Comparison of ENCODE assay signal across 8 mouse cellular contexts in the genomic region with DNA sequence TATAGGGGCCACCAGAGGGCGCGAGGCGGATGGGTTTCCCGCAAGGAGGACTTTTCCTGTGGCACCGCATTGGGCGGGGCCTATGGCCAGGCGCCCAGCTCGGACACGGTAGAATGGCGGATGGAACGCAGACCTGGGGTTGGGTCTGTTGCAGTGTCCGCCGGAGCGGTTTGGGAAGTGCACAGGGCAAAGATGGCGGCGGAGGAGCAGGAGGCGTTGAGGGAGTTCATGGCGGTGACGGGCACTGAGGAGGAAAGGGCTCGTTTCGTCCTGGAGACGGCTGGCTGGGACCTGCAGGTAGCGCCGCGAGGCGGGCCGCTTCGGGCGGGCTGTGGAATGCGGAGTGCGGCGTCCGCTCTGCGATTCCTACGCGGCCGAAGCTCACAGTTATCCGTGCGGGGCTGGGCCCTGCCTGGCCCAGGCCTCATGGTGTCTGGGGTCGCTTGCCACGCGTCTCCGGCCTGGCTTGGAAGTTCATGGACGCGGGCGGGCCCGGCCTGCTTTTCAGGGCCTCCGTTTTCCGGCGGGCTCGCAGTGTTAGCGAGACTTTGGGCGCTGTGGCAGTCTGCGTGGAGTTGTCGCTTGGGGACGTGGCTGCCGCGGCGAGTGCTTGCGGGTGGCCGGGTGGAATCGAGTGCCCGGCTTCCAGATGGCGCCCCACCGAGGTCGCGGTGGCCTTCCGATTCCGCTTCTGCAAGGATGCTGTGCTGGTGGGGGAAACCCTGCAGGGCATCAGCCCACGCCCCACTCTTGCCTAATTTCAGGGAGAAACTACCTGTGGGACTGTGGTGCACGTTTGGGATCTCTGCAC. TPM values are rescaled to one million over a fixed set of nuclear protein-coding genes. Genes with fewer than 3 reads are reported as not detected.
DNase-seq lines count a peak whose midpoint lies in the region; ATAC-seq lines count a peak whose summit lies in the region.
"Not testable (repeated sequence)": the region's sequence is repeated elsewhere in the genome, so short reads cannot be mapped to it uniquely, and the experiment has no call there.

No protein-coding gene starts in this region.

- peak overlapping the region; percentile 37 for H3K4me2 ChIP-seq in intestine, embryonic 14.5 days (ENCODE audit: low read length)

- H3K27me3 ChIP-seq in intestine, embryonic 14.5 days (replicated peaks; ENCODE audit: control insufficient read depth, insufficient read depth, low read length) = not testable (repeated sequence)

- intact Hi-C loops in left cerebral cortex, postnatal 14 days (cut with DNase I) = not testable (repeated sequence)

- not testable (repeated sequence) for H3K9me3 ChIP-seq in intestine, embryonic 14.5 days (ENCODE audit: control insufficient read depth, low read length)

- peak; percentile 100 for ATAC-seq in intestine, embryonic 14.5 days (replicated peaks; ENCODE audit: low FRiP score, low TSS enrichment, low read depth)

- H3K9ac ChIP-seq in intestine, embryonic 14.5 days (ENCODE audit: low read length) = peak overlapping the region; percentile 90

- DNase-seq in adrenal gland, adult 18-20 months (ENCODE audit: low spot score in 2 of 2) = peak; percentile 98 to 100
- DNase-seq in embryo, embryonic 11 days = peak; percentile 95
- peak; percentile 97 for DNase-seq in gastrocnemius, postnatal 25 days
- DNase-seq in intestine, embryonic 14.5 days (ENCODE audit: low spot score) = peak; percentile 97
- peak; percentile 100 for DNase-seq in left cerebral cortex, postnatal 14 days (ENCODE audit: low spot score in 2 of 2)
- peak; percentile 99 for DNase-seq in mesoderm, embryonic 11.5 days (ENCODE audit: low read depth, low spot score)
- peak; percentile 99 for DNase-seq in right cerebral cortex, postnatal 36 days (ENCODE audit: low spot score in 2 of 2)
- DNase-seq in yolk sac, embryonic 10.5 days (ENCODE audit: low spot score) = peak; percentile 96

- H3K36me3 ChIP-seq in intestine, embryonic 14.5 days (ENCODE audit: control insufficient read depth, insufficient read depth, low read length) = not testable (repeated sequence)

- H3K27ac ChIP-seq in intestine, embryonic 14.5 days (ENCODE audit: low read depth) = peak overlapping the region; percentile 82

- 9% methylated on average over 66 of the region's 71 CpGs for WGBS in intestine, embryonic 14.5 days

- peak overlapping the region; percentile 62 for H3K4me3 ChIP-seq in intestine, embryonic 14.5 days (ENCODE audit: low read depth, low read length)

- not testable (repeated sequence) for H3K4me1 ChIP-seq in intestine, embryonic 14.5 days (replicated peaks; ENCODE audit: control insufficient read depth, insufficient read depth, low read length)

RNA-seq across cellular contexts. Expression of a gene that starts 55.4 kb away (rescaled TPM):
- not detected for total RNA-seq in adrenal gland, adult 18-20 months (2021)
- not detected for total RNA-seq in gastrocnemius, postnatal 25 days (2021)
- 0.42 and 0.46 TPM in 2 replicates for polyA plus RNA-seq in intestine, embryonic 14.5 days (2014; fragmentation: Nextera tagmentation; extraction: Ambion mirVana)
- total RNA-seq in left cerebral cortex, postnatal 14 days (2021) = under 1 TPM; 0.23 to 0.51 TPM

Comparison
In these comparisons a context has a peak if more than half of its experiments do, and no peak if none do; other contexts are left out.
1. Peak in every context shown above with its lines: DNase-seq, ATAC-seq, H3K4me3 ChIP-seq and H3K27ac ChIP-seq.